Mouse (Mus musculus): ENCODE measurements around the gene Cep112. TPM values are rescaled to one million over a fixed set of nuclear protein-coding genes. Genes with fewer than 3 reads are reported as not detected.
A peak's percentile ranks its signal among the peaks of the same experiment; 100 is the strongest.

Cep112 gene
- polyA plus RNA-seq (2015; fragmentation: Nextera tagmentation; extraction: Ambion mirVana), result 13.3 and 13.5 TPM in 2 replicates

- H3K9me3 ChIP-seq, result no peaks in the 10 kb centered on the region
- peak within 1 kb of the TSS; percentile 58 for H3K4me3 ChIP-seq
- peak within 1 kb of the TSS; percentile 71 for H3K4me2 ChIP-seq
- H3K27me3 ChIP-seq, result no peaks in the 10 kb centered on the region
- under 1% methylated on average over 60 of the region's 61 CpGs for WGBS
- peak within 1 kb of the TSS; percentile 71 for H3K27ac ChIP-seq (replicated peaks)
- H3K36me3 ChIP-seq, result no peaks in the 10 kb centered on the region
- H3K9ac ChIP-seq, result peak within 1 kb of the TSS; percentile 51
- peak; percentile 96 for ATAC-seq (ENCODE audit: low FRiP score, low read depth)
- H3K4me1 ChIP-seq (replicated peaks), result peaks cover 21% of the 10 kb centered on the region
These were observed at the start of gene Cep112 for GRCm38 (mm10) chr11:108424889-108425591. TSS of gene Cep112 (plus strand) at chr11:108425192.

DNA sequence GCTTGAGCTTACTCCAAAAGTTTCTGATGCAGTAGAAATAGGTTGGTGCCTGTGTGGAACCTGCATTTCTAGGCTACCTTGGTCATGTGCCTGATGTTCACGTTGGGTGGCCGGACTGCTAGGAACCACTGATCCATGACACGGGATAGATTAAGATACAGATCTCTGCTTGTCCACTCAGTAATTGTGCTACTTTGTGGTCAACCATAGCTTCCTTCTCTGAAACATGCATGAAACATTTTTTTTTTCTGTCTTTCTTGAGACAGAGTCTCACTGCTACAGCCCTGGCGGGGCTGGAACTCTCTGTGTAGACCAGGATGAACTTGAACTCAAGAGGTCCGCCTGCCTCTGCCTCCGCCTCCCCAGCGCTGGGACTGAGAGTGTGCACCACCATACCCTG, 48.2 kb upstream of the Cep112 start:
- 93% methylated on average over 7 of the region's 7 CpGs for WGBS
- Histone ChIP-seq H3K36me3 (no peaks in the 10 kb centered on the region), H3K4me1 (replicated peaks) (0 out of 2 replicates have a peak, but pooled peaks cover 2% of the 10 kb centered on the region), H3K4me3 (no peak overlapping the region), H3K9me3 (no peaks in the 10 kb centered on the region), H3K4me2 (no peak overlapping the region), H3K9ac (no peak overlapping the region), H3K27me3 (no peaks in the 10 kb centered on the region), H3K27ac (replicated peaks) (no peak overlapping the region)
- no peak for ATAC-seq (ENCODE audit: low FRiP score, low read depth)

- Histone ChIP-seq H3K4me3 (no peak overlapping the region), H3K36me3 (no peaks in the 10 kb centered on the region), H3K4me2 (peak overlapping the region; percentile 31), H3K27me3 (no peaks in the 10 kb centered on the region), H3K4me1 (replicated peaks) (0 out of 2 replicates have a peak, but pooled peaks cover 2% of the 10 kb centered on the region), H3K27ac (replicated peaks) (no peak overlapping the region), H3K9ac (no peak overlapping the region), H3K9me3 (no peaks in the 10 kb centered on the region)
- ATAC-seq (ENCODE audit: low FRiP score, low read depth), result peak; percentile 84; the same call in 1 of the 2 replicates
- 28% methylated on average over 19 of the region's 19 CpGs for WGBS
These were observed 47.2 kb upstream of the Cep112 start for GRCm38 (mm10) chr11:108377680-108378362.

GRCm38 (mm10) chr11:108378363-108378751, 46.6 kb upstream of the Cep112 start:
- Histone ChIP-seq H3K27me3 (no peaks in the 10 kb centered on the region), H3K36me3 (no peaks in the 10 kb centered on the region), H3K9me3 (no peaks in the 10 kb centered on the region), H3K27ac (replicated peaks) (no peak overlapping the region), H3K4me1 (replicated peaks) (0 out of 2 replicates have a peak, but pooled peaks cover 2% of the 10 kb centered on the region), H3K4me2 (no peak overlapping the region), H3K4me3 (no peak overlapping the region), H3K9ac (no peak overlapping the region)
- WGBS, result 81% methylated on average over 4 of the region's 4 CpGs
- ATAC-seq (ENCODE audit: low FRiP score, low read depth), result 0 out of 2 replicates have a peak, but pooled peaks have one; percentile 6

GRCm38 (mm10) chr11:108382664-108383063, 42.3 kb upstream of the Cep112 start:
- Histone ChIP-seq H3K9me3 (no peaks in the 10 kb centered on the region), H3K36me3 (no peaks in the 10 kb centered on the region), H3K4me2 (no peak overlapping the region), H3K27me3 (no peaks in the 10 kb centered on the region), H3K9ac (no peak overlapping the region), H3K27ac (replicated peaks) (no peak overlapping the region), H3K4me1 (replicated peaks) (peaks cover 9% of the 10 kb centered on the region), H3K4me3 (no peak overlapping the region)
- 83% methylated on average over 3 of the region's 3 CpGs for WGBS
- no peak for ATAC-seq (ENCODE audit: low FRiP score, low read depth)

DNA sequence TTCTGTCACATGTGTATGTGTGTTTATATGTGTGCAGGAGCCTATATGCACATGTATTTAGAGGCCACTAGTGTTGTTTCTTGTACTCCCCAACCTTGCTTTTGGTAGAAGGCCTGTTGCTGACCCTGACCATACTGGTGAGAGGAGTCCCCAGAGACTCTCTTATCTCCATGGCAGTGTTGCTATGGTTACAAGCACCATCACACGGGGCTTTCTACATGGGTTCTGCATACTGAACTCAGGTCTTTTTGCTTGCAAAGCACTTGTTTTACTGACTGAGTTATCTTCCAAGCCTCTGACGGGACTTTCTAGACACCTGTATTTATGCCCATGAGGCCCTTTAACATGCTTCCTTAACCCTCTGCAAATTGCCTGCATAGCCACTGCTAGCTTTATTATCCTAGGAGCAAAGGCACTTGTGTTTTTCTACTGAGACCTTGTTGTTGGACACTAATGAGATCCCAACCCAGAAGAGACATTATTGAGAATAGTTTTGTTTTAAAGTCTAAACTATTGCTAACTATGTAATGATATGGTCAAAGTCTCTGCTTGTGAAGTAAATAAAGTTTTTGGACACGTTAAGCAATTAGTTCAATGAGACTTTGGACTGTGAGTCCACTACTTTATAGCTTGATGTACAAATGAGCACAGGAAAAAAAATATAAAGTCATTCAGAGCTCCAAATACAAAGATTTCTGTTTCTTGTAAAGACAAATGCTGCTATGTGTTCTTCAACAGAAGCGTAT, 39.9 kb upstream of the Cep112 start:
- Histone ChIP-seq H3K9me3 (no peaks in the 10 kb centered on the region), H3K36me3 (no peaks in the 10 kb centered on the region), H3K4me1 (replicated peaks) (peaks cover 7% of the 10 kb centered on the region), H3K9ac (no peak overlapping the region), H3K27me3 (no peaks in the 10 kb centered on the region), H3K4me3 (no peak overlapping the region), H3K4me2 (no peak overlapping the region), H3K27ac (replicated peaks) (no peak overlapping the region)
- WGBS, result 53% methylated on average over 4 of the region's 4 CpGs
- ATAC-seq (ENCODE audit: low FRiP score, low read depth), result no peak

- Histone ChIP-seq H3K4me2 (no peak overlapping the region), H3K4me3 (no peak overlapping the region), H3K36me3 (no peaks in the 10 kb centered on the region), H3K4me1 (replicated peaks) (peaks cover 7% of the 10 kb centered on the region), H3K27me3 (no peaks in the 10 kb centered on the region), H3K9me3 (no peaks in the 10 kb centered on the region), H3K9ac (no peak overlapping the region), H3K27ac (replicated peaks) (no peak overlapping the region)
- no peak for ATAC-seq (ENCODE audit: low FRiP score, low read depth)
- 94% methylated on average over 1 of the region's 1 CpGs for WGBS
These were observed 39.3 kb upstream of the Cep112 start for GRCm38 (mm10) chr11:108385666-108386024.

DNA sequence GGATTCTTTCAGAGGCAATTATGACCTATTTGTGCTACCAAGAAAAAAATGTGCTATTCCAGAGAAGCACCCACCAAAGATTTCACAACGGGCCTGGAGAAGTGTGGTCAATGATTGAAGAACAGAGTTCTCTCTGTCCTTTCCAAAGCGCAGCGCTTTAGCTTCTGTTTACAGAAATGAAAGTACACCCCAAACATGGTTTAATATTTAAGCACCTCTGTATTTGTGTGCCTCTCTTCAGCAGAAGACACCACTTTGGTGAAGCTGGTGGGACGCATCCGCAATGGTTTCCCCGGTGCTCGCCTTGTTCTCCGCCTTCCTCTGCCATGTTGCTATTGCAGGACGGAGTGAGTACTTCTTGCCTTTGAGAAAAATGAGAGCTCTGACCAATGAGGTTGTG, 29.9 kb upstream of the Cep112 start:
- Histone ChIP-seq H3K4me2 (no peak overlapping the region), H3K9ac (no peak overlapping the region), H3K4me3 (no peak overlapping the region), H3K9me3 (no peaks in the 10 kb centered on the region), H3K4me1 (replicated peaks) (no peaks in the 10 kb centered on the region), H3K27me3 (no peaks in the 10 kb centered on the region), H3K27ac (replicated peaks) (no peak overlapping the region), H3K36me3 (no peaks in the 10 kb centered on the region)
- no peak for ATAC-seq (ENCODE audit: low FRiP score, low read depth)
- WGBS, result 94% methylated on average over 9 of the region's 9 CpGs

GRCm38 (mm10) chr11:108396076-108396829, 28.7 kb upstream of the Cep112 start:
- H3K4me2 ChIP-seq, result no peak overlapping the region
- ATAC-seq (ENCODE audit: low FRiP score, low read depth), result no peak
- no peak overlapping the region for H3K4me3 ChIP-seq
- no peaks in the 10 kb centered on the region for H3K36me3 ChIP-seq
- no peaks in the 10 kb centered on the region for H3K27me3 ChIP-seq
- no peak overlapping the region for H3K9ac ChIP-seq
- no peaks in the 10 kb centered on the region for H3K9me3 ChIP-seq
- WGBS, result 94% methylated on average over 7 of the region's 7 CpGs
- no peak overlapping the region for H3K27ac ChIP-seq (replicated peaks)
- H3K4me1 ChIP-seq (replicated peaks), result no peaks in the 10 kb centered on the region

DNA sequence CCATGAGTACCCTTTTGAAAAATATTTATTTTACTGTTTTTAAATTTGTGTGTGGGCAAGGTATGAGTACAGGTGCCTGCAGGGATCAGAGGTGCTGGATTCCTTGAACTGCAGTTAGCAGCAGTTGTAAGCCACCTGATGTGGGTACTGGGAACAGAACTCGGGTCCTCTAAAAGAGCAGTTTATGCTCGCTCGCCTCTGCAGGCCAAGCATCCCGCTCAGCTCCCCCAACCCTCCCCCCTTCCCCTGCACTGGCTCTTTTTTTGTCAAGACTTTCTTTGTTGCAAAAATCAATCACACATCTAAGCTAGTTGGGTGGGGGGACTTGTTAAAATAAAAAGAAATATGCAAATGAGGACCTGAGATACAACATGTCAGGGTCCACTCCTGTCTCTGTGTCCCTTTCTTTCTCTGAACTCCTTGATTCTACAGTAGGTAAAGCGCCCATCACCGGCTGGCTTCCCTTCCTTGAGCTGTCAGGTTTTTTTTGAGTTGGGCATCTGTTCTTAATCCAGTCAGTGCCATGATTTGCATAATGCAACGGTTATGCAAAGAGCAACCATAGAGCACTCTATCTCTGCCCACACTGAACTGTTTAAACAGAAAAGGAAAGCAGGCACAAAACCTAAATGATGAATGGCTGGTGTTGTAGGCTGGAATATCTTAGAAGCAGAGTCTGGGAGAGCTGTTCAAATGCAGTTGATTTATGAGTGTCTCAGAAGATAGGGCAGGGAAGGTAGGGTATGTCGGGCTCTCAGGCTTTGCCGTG, 14.9 kb upstream of the Cep112 start:
- WGBS, result 31% methylated on average over 8 of the region's 9 CpGs
- Histone ChIP-seq H3K9me3 (no peaks in the 10 kb centered on the region), H3K4me3 (no peak overlapping the region), H3K4me2 (no peak overlapping the region), H3K27ac (replicated peaks) (no peak overlapping the region), H3K27me3 (no peaks in the 10 kb centered on the region), H3K4me1 (replicated peaks) (no peaks in the 10 kb centered on the region; the same call in 1 of the 2 replicates), H3K36me3 (no peaks in the 10 kb centered on the region), H3K9ac (no peak overlapping the region)
- ATAC-seq (ENCODE audit: low FRiP score, low read depth), result no peak

GRCm38 (mm10) chr11:108416360-108416759, 8.6 kb upstream of the Cep112 start:
- no peaks in the 10 kb centered on the region for H3K9me3 ChIP-seq
- H3K9ac ChIP-seq, result no peak overlapping the region
- no peaks in the 10 kb centered on the region for H3K27me3 ChIP-seq
- no peaks in the 10 kb centered on the region for H3K4me1 ChIP-seq (replicated peaks)
- WGBS, result 92% methylated on average over 1 of the region's 1 CpGs
- no peak overlapping the region for H3K4me3 ChIP-seq
- ATAC-seq (ENCODE audit: low FRiP score, low read depth), result no peak
- H3K4me2 ChIP-seq, result no peak overlapping the region
- no peaks in the 10 kb centered on the region for H3K36me3 ChIP-seq
- no peak overlapping the region for H3K27ac ChIP-seq (replicated peaks)
